In the genomic region with DNA sequence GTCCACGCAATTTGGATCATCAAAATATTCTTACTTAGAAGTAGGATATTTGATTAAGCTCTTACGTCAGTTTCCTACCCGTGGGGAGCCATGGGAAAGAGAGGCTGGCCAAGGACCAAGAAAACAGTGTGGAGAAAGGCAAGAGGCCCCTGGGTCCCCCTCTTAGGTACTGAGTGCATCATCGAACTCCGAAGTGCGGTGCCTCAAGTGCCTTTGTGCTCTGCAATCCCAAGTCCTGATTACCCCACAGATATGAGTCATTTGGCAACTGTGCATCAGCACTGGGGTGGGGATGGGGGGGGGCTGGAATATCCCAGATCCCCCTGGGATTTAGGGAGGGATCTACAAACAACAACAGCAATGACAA, we compare ENCODE assay signal across 8 mouse cellular contexts. TPM values are rescaled to one million over a fixed set of nuclear protein-coding genes. Genes with fewer than 3 reads are reported as not detected.
DNase-seq lines count a peak whose midpoint lies in the region; ATAC-seq and TF ChIP-seq lines count a peak whose summit lies in the region.

No protein-coding gene starts in this region.

- H3K4me3 ChIP-seq in C2C12 (ENCODE audit: insufficient read depth, poor library complexity, severe bottlenecking) = no peak overlapping the region
- H3K4me3 ChIP-seq in embryonic facial prominence, embryonic 11.5 days (ENCODE audit: low read depth, low read length) = no peak overlapping the region
- H3K4me3 ChIP-seq in heart, embryonic 15.5 days = no peak overlapping the region
- no peak overlapping the region for H3K4me3 ChIP-seq in liver, embryonic 13.5 days (replicated peaks)
- no peak overlapping the region for H3K4me3 ChIP-seq in layer of hippocampus, adult 2 months

- no peak for TF ChIP-seq CTCF in C2C12 (IDR thresholded peaks at IDR 0.05; ENCODE audit: control insufficient read depth, insufficient read depth, insufficient read length)
- no peak for TF ChIP-seq CTCF in layer of hippocampus, adult 2 months (conservative IDR thresholded peaks at IDR 0.05)

- no peak for ATAC-seq in embryonic facial prominence, embryonic 11.5 days (replicated peaks; ENCODE audit: insufficient number of reproducible peaks, low FRiP score, low TSS enrichment, low read depth)
- no peak for ATAC-seq in heart, embryonic 15.5 days (replicated peaks; ENCODE audit: insufficient number of reproducible peaks, insufficient read depth, low FRiP score, low read depth)
- no peak for ATAC-seq in liver, embryonic 13.5 days (ENCODE audit: low read depth)

- peaks cover 14% of the 10 kb centered on the region; the same call in 1 of the 2 replicates for H3K4me1 ChIP-seq in embryonic facial prominence, embryonic 11.5 days (ENCODE audit: control insufficient read depth, insufficient read depth, low read length)
- peaks cover 84% of the 10 kb centered on the region for H3K4me1 ChIP-seq in heart, embryonic 15.5 days (replicated peaks)
- peaks cover 13% of the 10 kb centered on the region for H3K4me1 ChIP-seq in liver, embryonic 13.5 days (replicated peaks)

- no peak for DNase-seq in embryonic facial prominence, embryonic 11.5 days (ENCODE audit: low spot score)
- no peak for DNase-seq in liver, embryonic 13.5 days
- no peak for DNase-seq in B cell, adult 2 months
- DNase-seq in thymus, adult 18-20 months = no peak
- no peak for DNase-seq in thymus, postnatal 4 days
- no peak for DNase-seq in layer of hippocampus, adult 2 months (ENCODE audit: low spot score in 2 of 2)

- H3K36me3 ChIP-seq in C2C12 (ENCODE audit: control insufficient read depth, insufficient read depth) = peaks cover 61% of the 10 kb centered on the region
- H3K36me3 ChIP-seq in embryonic facial prominence, embryonic 11.5 days (replicated peaks; ENCODE audit: control insufficient read depth, insufficient read depth, low read depth, low read length) = no peaks in the 10 kb centered on the region
- H3K36me3 ChIP-seq in heart, embryonic 15.5 days = peaks cover 6% of the 10 kb centered on the region; the same call in 1 of the 2 replicates
- H3K36me3 ChIP-seq in liver, embryonic 13.5 days = no peaks in the 10 kb centered on the region

- no peaks in the 10 kb centered on the region for H3K27me3 ChIP-seq in C2C12 (ENCODE audit: control insufficient read depth, insufficient read depth, insufficient read length)
- no peaks in the 10 kb centered on the region for H3K27me3 ChIP-seq in embryonic facial prominence, embryonic 11.5 days (ENCODE audit: control insufficient read depth, insufficient read depth, low read length)
- H3K27me3 ChIP-seq in heart, embryonic 15.5 days = no peaks in the 10 kb centered on the region
- no peaks in the 10 kb centered on the region; the same call in 1 of the 2 replicates for H3K27me3 ChIP-seq in liver, embryonic 13.5 days

- peaks cover 67% of the 10 kb centered on the region for H3K79me2 ChIP-seq in C2C12 (ENCODE audit: control insufficient read depth, insufficient read depth)

- H3K79me3 ChIP-seq in C2C12 (ENCODE audit: low read depth) = peaks cover 52% of the 10 kb centered on the region

- peak overlapping the region; percentile 26 for H3K9ac ChIP-seq in embryonic facial prominence, embryonic 11.5 days (replicated peaks; ENCODE audit: low read length)
- peak overlapping the region; percentile 23; the same call in 1 of the 2 replicates for H3K9ac ChIP-seq in heart, embryonic 15.5 days
- no peak overlapping the region for H3K9ac ChIP-seq in liver, embryonic 13.5 days

- H3K27ac ChIP-seq in embryonic facial prominence, embryonic 11.5 days (replicated peaks; ENCODE audit: low read depth, low read length) = peak overlapping the region; percentile 56; the same call in 1 of the 2 replicates
- H3K27ac ChIP-seq in heart, embryonic 15.5 days = peak overlapping the region; percentile 92
- 0 out of 2 replicates have a peak overlapping the region, but pooled peaks have one; percentile 4 for H3K27ac ChIP-seq in liver, embryonic 13.5 days
- no peak overlapping the region for H3K27ac ChIP-seq in layer of hippocampus, adult 2 months

- H3K9me3 ChIP-seq in embryonic facial prominence, embryonic 11.5 days (replicated peaks; ENCODE audit: control insufficient read depth, low read length) = no peaks in the 10 kb centered on the region
- no peaks in the 10 kb centered on the region for H3K9me3 ChIP-seq in heart, embryonic 15.5 days (replicated peaks)
- H3K9me3 ChIP-seq in liver, embryonic 13.5 days (replicated peaks) = no peaks in the 10 kb centered on the region

- no peak overlapping the region for H3K4me2 ChIP-seq in embryonic facial prominence, embryonic 11.5 days (ENCODE audit: low read depth, low read length)
- H3K4me2 ChIP-seq in heart, embryonic 15.5 days = peak overlapping the region; percentile 45; the same call in 1 of the 2 replicates
- H3K4me2 ChIP-seq in liver, embryonic 13.5 days = no peak overlapping the region

- WGBS in embryonic facial prominence, embryonic 11.5 days = 77% methylated on average over 6 of the region's 6 CpGs
- 28% methylated on average over 6 of the region's 6 CpGs for WGBS in heart, embryonic 15.5 days
- WGBS in liver, embryonic 13.5 days (ENCODE audit: insufficient replicate concordance) = 77% methylated on average over 6 of the region's 6 CpGs

- no peak overlapping the region for H3ac ChIP-seq in C2C12 (ENCODE audit: control insufficient read depth, insufficient read length, low read depth)

TF ChIP-seq in C2C12, 6 proteins besides CTCF, POLR2A, EP300 and RAD21:
- TF ChIP-seq FOSL1 (IDR thresholded peaks at IDR 0.05; ENCODE audit: insufficient read depth, low read length, poor library complexity, severe bottlenecking) (no peak), CEBPB (IDR thresholded peaks at IDR 0.05; ENCODE audit: low read depth) (peak; percentile 87)

RNA-seq across cellular contexts. Expression of gene Fstl1, which starts 12.3 kb away (rescaled TPM):
- polyA plus RNA-seq in C2C12 (2012; fragmentation: generic; extraction: Trizol) = 153 TPM
- 350 and 367 TPM in 2 replicates for polyA plus RNA-seq in embryonic facial prominence, embryonic 11.5 days (2014; fragmentation: Nextera tagmentation; extraction: Ambion mirVana)
- 468 and 518 TPM in 2 replicates for polyA plus RNA-seq in heart, embryonic 15.5 days (2015; fragmentation: Nextera tagmentation; extraction: Ambion mirVana)
- polyA plus RNA-seq in liver, embryonic 13.5 days (2015; fragmentation: Nextera tagmentation; extraction: Ambion mirVana) = 26.6 and 31.4 TPM in 2 replicates
- total RNA-seq in layer of hippocampus, adult 2 months (2021) = 10 to 100 TPM; 34.5 to 41.8 TPM
